Mouse (Mus musculus) Muller cell, postnatal 12 days (primary cell): ENCODE measurements around the gene Prr12.
"Not testable (repeated sequence)": the region's sequence is repeated elsewhere in the genome, so short reads cannot be mapped to it uniquely, and the experiment has no call there.

Experiments used
- DNase-seq: peaks from one replicate; pipeline ENCODE4 v3.0.0-alpha.2; 2015; ENCODE audit errors: inconsistent ontology term

Prr12 gene

DNA sequence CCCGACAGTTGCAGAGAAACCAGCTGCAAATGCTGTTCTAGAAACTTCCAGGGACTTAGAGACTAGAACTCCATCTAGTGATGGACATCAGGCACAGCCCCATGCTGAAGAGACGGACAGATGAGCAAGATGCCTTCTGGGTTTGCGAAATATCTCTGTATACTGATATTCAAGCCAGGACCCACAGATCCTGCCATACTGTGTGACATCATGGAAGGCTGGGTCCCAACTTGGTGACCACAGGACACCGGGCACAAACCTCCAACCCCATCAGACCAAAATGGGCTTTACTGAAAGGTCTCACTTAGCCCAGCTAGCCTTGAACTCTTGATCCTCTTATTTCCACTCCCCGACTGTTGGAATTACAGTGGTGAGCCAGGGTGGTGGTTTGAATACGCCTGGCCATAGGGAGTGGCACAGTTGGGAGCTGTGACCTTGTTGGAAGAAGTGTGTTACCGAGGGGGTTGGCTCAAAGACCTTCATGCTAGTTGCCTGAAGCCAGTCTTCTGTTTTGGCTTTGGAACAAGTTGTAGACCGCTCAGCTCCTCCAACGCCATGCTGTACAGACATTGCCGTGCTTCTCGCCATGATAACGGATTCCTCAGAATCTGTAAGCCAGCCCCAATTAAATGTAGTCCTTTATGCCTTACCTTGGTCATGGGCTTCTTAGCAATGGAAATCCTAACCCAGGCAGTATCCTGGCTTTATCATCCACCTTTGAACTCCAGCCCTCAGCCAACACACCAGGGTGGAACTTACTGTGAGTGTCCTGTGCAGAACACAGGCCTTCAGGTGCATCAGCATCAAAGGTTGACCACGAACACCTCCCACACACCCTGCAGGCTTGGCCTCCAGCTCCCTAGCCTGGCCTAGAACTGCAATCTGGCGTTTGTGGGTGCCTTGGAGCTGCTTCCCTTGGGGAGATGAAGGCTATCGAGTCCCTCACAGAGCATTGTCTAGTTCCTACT, 28.1 kb downstream of the Prr12 start:
- no peak for DNase-seq

DNA sequence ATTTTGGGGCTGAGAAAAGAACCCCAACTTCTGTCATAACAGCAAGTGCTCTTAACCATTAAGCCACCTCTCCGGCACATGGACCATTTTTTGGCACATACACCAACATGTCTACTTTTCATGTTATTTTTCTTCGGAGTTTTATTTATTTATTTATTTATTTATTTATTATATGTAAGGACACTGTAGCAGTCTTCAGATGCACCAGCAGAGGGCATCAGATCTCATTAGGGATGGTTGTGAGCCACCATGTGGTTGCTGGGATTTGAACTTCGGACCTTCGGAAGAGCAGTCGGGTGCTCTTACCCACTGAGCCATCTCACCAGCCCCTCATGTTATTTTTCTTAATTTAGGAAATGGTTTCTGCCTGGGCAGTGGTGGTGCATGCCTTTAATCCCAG, 29.0 kb downstream of the Prr12 start:
- not testable (repeated sequence) for DNase-seq

DNA sequence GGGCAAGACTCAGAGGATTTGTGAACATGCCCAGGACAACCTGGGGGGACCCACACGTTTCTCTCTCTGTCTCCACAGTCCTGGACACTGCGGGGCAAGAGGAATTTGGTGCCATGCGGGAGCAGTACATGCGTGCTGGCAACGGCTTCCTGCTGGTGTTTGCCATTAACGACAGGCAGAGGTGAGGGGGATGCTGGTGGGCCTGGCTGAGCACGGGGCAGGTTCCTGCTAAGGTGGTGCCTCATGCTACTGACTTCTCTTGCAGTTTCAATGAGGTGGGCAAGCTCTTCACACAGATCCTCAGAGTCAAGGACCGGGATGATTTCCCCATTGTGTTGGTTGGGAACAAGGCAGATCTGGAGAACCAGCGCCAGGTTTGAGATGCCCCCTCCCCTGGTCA, 32.5 kb downstream of the Prr12 start:
- no peak for DNase-seq

DNA sequence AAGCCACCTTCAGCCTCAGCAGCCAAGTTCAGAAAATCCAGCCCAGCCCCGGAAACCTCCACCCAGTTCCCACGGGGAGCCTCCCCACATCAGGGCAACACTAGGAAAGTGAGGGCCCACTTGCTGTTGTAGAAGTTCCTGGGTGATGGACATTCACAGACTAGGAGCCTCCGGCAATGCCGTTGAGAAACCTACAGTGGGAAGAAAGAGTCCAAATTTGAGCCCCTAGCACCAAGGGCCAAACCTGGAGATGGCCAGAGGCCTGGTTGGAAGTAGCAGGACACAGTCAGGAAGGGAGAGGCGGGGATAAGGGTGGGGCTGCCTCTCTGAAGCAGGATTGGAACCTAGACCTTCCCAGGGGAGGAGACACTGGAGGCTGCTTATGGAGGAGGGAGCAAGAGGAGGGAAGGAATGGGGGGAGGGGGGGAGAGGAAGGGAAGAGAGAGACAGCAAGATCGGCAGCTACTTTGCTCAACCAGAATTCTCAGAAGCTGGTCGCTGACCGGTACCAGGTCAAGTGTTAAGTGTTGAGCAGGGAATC, 33.6 kb downstream of the Prr12 start:
- DNase-seq = peak; percentile 91

DNA sequence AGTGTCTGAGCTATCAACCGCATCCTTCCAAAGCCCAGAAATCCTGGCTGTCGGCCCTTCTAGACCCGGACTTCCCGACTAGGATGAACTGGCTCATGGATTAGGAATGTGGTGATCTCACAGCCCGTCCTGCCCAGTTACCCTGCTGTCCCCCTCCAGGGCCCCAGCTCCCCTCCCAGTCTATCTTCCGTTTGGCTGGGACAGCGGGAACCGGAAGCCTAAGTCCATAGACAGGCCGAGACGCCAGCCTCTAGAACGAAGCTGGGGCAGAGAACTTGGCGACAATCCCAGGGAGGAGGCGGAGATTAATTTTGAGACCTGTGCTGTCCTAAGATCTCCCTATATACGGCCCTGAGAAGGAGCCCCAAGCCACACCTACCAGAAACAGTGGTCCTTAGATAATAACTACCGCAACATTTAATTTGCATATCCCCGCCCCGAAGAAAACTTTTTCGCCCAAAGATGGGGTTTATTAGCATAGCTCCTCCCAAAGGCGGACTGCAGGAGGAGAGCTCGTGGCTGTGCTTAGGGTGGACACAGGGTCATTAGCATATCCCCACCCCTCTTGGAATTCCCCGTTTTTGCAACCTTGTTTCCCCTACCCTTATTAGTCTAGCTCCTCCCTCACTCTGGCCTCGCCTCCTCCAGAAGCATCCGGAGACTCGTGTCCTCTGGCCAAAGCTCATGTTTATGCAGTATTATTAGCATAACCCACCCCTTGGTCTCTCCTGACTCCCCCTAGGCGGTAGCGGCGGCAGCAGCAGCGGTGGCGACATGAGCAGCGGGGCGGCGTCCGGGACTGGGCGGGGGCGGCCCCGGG, 35.2 kb downstream of the Prr12 start, which contains the start of gene Rras:
TSS of gene Rras (plus strand) at position 720 of the 820 bp plus-strand sequence.
- peak; percentile 100 for DNase-seq

DNA sequence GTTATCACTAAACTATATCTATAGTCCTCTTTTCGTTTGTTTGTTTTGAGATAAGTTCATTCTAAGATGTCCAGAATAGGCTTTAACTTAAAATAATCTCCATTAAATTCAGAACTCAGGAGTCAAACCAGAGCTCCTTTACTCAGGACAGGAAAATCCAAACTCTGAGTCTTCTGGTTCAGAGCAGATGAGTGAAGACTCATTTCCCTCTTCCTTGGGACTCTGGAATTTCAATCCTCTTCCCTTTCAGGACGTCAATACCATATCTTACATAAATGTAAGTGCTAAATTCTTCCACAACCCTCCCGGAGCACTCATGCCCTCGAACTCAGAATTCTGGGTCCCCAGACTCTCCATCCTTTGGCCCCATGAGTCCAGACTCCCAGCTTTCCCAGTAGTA, 35.9 kb downstream of the Prr12 start:
- no peak for DNase-seq

DNA sequence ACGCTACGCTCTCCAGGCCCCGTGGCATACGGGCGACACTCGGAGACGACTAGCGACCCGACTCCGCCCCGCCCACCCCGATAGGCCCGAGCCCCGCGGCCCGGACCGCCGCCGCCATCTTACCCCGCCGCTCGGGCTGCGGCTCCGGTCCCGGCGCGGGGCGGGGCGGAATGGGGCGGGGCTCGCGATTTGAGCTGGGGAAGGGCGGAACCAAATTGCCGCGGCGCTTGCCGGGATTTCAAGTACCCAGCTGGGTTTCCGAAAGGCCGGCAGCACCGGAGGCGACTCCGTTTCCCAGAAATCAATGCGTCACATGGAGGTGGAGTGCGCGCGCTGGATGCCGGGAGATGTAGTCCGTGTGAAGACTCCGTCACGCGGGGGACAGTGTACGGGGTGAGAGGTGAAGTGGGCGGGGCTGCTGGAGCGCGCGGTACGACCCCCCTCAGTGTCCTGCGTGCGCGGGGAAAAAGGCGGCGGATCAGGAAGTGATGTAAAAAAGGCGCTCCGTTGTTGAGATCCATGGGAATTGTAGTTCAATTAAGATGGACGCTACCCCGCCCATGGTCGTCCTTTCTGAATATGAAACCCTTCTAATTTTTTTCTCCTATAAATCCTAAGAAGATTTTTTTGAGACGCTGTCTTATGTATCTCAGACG, 36.6 kb downstream of the Prr12 start, which contains the start of gene Scaf1:
TSS of gene Scaf1 (minus strand) at position 407 of the 656 bp plus-strand sequence.
- peak; percentile 99 for DNase-seq

DNA sequence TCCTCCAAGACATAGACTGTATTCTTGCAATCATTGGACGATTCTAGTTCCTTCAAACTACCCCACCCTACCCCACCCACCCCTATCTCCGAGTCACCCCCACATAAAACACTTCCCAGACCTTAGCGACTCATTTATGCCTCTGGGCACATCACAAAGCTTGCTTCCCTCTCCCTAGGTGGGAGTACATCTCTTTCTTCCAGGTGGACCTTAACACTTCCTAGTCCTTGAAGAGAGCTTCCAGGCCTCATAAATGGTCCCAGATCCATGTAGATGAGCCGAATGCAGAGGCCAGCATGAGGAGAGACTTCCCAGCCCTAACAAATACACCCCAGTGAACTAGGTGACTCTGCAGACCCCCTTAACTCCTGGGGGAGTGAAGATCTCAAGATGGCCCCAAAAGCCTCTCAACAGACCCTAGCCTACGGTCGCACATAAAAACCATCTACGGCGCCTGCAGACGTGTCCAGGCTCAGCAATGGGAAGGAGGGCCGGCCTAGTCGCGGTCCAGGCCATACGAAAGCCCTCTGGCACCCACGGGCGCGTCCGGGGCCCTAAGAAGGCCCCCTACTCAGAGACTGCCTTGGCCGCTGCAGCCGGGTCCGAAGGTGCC, 37.2 kb downstream of the Prr12 start:
- DNase-seq = no peak

DNA sequence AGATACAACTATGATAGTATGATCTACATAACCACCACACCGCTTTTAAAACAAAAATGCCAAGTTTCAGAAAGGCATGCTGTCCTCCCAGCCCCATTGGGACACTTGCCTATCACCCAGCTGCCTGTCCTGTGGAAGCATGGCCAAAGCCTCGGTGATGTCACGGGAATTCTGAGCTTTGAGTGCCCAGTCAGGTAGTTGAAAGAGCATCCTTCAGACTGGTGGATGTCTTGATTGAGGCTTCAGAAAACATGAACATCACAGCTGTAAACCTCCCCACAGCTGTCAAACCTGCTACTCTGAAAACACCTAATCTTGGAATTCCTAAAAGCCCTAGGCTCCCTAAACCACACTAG, 38.6 kb downstream of the Prr12 start:
- DNase-seq = no peak

DNA sequence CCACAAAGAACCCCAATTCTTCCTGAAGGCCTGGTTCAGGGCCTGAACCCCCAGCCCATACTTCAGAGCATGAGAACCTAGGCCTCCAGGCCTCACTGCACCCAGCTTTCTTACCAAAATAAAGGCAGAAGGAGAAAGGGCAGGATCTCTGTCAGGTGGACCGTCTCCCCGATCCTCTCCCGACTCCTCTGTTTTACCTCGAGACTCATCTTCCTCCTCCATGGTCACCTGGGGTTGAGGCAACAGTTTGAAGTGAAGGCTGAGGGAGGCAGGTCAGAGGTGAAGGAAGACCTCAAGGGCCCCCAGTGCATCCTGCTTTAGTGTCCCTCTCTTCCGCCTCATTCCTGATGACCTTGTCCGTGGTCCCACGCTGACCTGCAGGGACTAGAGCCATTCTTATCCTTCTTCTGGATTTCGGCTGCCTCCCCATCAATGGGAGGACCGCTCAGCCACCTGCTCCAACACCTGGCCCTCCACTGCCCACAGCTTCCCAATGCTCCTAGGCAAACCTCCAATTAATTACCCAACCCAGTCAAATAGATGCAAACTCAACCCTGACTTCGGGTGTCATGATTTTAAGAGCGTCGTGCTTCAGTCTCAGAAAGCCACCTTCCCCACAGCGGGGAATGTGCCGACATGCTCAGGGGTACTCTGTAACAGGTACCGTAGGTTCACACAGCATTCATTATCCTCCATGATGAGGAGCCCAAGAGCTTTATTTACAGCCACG, 39.1 kb downstream of the Prr12 start:
- no peak for DNase-seq

DNA sequence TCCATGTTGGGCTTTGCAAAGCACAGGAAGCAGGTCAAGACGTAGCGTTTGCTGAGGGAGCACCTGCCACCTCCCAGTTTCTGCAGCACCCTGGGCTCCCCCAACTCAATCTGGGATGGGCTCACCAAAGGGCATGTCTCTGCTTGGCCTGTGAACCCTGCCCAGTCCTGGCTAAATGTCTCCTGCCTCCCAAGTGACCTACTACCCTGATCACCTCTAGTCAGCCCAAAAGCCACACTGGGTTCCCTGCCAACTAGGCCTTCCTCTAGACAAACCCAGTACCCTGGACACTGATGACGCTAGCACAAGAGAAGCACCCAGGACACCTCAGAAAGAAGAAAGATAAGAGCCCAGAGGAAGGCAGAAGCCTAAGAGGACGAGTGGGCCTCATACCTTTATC, 39.9 kb downstream of the Prr12 start:
- DNase-seq = no peak

DNA sequence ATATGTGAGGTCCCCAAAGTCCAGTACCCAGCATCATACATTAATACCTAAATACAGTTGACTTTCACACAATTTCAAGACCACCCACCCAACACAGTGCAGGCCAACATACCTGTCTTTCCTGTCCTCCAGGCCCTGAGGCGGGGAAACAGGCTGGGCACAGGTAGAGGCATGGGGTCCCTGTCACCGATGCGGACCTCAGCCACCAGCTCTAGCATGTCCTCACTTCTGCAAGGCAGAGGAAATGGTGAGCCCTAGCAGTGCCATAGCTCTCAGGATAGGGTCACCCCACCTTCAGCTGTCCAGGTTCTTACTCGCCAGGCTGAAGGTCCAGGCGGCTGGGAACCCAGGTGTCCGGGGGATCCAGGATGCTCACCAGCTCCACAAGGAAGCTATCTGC, 40.7 kb downstream of the Prr12 start:
- no peak for DNase-seq

DNA sequence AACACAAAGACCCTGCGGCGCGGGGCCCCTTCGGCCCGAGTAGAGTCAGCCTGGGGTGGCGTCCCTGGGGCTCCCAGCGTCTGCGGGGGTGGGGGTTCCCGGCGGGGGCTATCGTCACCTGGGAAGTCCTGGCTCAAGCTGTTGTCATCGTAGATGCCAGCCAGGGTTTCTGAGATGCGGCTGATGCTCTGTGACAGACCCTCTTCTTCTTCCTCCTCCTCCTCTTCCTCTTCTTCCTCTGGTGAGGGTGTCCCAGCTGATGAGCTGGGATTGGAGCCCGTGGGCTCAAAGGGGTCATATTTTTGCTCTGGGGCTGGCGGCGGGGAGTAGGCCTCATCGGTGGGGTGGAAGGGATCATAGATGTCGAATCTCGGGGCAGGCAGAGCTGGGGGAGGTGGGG, 44.3 kb downstream of the Prr12 start:
- no peak for DNase-seq

DNA sequence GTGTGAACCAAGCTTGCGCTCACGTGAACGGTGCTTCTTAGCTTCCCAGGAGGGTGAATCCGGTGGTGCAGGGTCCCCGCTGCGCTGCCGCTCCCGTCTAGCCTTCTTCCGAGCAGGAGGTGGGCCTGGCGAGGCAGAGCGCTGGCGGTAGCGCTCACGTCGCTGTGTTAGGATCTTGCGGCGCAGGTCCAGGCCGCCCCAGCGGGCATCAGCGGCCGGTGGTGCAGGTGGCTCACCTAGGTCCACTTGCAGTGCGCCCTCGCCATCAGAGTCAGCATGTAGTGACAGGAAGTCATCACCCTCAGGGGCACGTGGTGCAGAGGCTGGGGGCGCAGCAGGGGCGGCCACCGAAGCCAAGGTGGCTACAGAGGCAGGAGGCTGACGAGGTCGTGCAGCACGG, 44.8 kb downstream of the Prr12 start:
- no peak for DNase-seq

DNA sequence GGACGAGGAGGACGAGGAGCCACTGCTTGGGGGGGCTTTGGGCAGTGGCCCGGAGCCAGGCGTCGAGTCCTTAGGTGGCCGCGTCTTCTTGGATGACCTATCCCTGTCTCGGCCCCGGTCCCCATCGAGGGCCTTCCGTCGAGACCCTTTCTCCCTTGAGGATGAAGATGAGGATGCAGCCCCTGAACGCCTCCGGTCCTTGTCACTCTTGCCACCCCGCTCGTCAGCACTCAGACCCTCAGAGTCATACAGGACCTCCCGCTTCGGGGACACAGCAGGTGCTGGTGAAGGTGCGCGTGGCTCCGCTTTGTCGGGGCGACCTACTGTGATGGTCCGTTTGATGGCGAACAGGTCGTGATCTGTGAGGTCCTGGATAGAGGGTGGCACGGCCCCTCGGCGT, 45.5 kb downstream of the Prr12 start:
- DNase-seq = no peak

DNA sequence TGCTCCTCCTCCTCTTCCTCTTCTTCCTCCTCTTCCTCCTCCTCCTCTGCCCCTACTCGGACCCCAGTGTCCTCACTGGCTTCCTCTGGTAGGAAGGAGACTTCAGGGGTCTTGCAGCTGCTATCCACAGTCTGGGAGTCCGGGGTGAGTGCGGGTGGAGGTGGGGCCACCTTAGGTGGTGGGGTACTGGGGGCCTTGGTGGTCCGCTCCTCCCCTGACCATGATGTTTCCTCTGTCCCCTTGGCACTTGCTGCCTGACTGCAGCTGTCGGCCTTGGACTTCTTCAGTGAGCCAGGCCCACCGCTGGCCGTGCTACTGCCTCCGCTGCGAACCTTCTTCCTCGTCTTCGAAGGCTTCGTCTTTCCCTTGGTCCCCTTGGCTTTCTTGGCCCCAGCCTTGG, 46.2 kb downstream of the Prr12 start:
- no peak for DNase-seq

DNA sequence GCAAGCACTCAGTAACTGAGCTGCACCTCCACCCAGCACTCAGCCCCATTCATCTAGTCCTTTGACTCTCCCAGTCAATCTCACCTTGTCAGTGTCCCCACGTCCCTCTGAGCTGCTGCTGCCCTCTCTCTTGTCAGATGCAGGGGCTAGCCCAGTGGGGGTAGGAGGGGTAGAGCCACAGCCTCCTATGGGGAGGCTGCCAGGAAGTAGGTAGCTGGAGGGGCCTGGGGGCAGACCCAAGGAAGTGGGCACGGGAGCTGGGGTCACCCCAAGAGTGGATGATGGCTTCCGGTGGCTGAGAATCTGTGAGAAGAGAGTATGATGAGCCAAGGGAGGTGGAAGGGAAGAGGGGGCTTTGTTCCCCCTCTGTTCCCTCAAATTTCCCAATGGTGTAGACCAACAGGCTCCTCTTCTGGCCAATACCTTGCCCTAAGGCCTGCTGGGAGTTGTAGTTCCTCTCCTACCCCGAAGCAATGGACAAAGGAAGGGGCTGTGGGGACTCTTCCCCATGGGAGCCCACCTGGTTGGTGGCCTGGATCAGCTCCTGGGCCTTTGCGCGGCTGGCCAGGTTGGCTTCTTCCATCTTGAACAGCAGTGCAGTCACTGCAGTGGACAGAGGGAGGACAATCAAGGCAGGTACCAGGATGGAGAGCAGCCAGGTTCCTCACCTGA, 47.2 kb downstream of the Prr12 start:
- DNase-seq = no peak

DNA sequence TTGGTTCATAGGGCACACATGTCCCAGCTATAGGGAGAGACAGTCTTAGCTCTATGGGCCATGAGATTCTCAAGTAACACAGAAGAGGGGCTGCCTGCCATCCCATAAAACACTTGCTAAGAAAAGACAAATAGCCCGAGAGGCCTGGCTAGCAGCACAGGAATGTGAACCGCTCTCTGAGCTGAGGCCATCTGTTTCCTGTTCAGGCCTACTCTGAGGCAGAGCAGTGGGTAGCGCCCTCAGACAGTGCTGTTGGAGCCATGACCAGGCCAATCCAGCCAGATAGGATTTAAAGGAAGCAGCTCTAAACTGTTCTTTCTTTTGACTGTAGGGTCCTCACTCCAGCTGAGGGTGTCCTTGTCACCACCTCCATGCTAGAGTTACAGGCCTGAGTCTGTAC, 48.1 kb downstream of the Prr12 start:
- no peak for DNase-seq

DNA sequence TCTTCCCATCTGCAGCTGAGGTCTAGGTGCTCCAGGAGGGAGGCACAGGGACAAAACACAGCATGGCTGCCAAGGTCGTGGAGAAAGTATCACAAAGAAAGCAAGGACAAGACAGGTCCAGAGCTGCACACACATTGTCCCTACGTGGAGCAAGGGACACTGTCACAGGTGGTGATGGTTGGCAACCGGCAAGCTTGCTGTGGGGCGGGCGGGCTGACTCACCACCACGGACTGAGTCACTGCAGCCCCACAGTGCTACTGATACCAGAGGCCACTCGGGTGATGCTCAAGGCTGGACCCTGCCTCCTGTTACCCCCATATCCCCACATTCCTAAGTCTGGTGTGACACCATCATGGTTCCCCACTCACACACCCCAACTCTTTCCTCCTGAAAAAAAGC, 50.2 kb downstream of the Prr12 start:
- DNase-seq = peak; percentile 41

DNA sequence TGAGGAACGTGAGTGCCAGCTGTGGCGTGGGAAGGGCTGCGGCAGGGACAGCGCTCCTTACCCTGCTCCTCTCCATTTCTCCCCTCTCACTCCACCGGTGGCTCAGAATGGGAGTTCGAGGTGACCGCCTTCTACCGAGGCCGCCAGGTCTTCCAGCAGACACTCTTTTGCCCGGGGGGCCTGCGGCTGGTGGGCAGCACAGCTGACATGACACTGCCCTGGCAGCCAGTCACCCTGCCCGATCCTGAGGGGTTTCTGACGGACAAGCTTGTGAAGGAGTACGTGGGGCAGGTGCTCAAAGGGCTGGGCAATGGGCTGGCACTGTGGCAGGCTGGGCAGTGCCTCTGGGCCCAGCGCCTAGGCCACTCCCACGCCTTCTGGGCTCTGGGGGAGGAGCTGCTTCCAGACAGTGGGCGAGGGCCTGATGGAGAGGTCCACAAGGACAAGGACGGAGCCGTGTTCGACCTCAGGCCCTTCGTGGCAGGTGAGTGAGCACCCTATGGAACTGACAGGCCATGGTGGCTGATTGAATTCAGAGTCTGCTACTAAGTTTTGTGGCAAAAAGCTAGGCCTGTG, 52.1 kb downstream of the Prr12 start:
- no peak for DNase-seq
